Mouse (Mus musculus): ENCODE data around the gene Tmem237. TPM values are rescaled to one million over a fixed set of nuclear protein-coding genes. Genes with fewer than 3 reads are reported as not detected.
A peak's percentile ranks its signal among the peaks of the same experiment; 100 is the strongest.

Tmem237 gene
- polyA plus RNA-seq (2015; fragmentation: Nextera tagmentation; extraction: Ambion mirVana) = 34.5 and 38.5 TPM in 2 replicates

DNA sequence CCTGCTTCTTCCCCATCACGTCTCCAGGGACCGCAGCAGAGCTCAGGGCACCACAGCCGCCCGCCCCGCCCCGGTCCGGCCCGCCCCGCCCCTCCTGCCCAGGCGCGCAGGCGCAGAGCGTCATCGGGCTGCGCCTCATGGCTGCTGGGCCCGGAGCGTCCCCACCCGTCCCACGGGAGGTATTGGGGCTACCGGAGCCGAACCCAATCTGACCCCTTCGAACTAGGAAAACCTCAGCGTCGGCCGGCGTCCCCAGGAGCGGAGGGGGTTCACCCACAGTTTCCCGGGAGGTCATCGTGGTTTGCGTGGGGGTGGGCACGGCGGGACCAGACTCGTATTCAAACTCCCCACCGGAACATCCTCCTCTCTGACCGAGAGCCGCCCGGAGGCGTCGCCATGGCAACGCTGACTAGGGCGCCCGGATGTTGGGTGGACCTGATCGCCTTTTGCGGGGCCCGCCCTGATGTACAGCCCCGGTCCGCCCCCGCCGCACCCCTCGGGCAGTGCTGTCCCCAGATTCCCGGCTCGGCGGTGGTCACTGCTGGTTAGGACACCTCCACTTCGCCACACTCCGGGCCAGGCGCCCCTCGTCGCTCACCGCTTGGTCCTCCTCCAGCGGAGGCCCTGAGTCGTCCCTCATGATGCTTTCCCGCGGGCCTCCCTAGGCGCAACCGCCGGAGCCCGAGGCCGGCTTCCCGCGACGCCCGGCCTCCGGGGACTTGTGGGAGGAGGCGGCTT lies at the start of gene Tmem237:
TSS of gene Tmem237 (minus strand) at position 689 of the 738 bp plus-strand sequence.
- Histone ChIP-seq H3K4me3 (ENCODE audit: low read length) (peak within 1 kb of the TSS; percentile 76), H3K27ac (ENCODE audit: low read length) (peak within 1 kb of the TSS; percentile 44), H3K4me1 (replicated peaks; ENCODE audit: control insufficient read depth, insufficient read depth, low read length) (0 out of 2 replicates have a peak, but pooled peaks cover 6% of the 10 kb centered on the region), H3K9me3 (ENCODE audit: control insufficient read depth, low read length) (no peaks in the 10 kb centered on the region), H3K36me3 (ENCODE audit: control insufficient read depth, insufficient read depth, low read length) (no peaks in the 10 kb centered on the region), H3K9ac (ENCODE audit: low read length) (peak within 1 kb of the TSS; percentile 90), H3K27me3 (ENCODE audit: control insufficient read depth, insufficient read depth, low read depth, low read length) (no peaks in the 10 kb centered on the region), H3K4me2 (ENCODE audit: low read depth, low read length) (peak within 1 kb of the TSS; percentile 82)
- WGBS = under 1% methylated on average over 70 of the region's 74 CpGs
- ATAC-seq (ENCODE audit: low read depth) = peak; percentile 99

DNA sequence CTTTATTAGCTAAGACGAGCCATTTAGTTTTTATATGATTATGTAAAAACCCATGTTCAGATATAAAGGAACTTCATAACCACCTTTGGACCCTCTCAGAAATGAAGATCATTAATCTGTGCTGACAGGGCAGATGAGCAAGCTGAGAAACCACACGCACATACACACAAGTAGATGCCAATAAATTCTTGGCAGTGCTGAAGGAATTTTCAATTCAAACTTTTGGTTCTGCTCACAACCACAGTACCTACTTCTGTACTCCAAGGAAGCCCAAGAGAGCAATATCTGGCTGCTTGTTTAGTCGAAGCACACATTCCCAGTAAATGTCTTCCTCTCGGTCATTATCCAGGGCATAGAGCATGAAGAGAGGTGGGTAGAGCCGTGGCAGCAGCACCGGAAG lies 49.4 kb upstream of the Tmem237 start:
- Histone ChIP-seq H3K4me3 (ENCODE audit: low read length) (no peak overlapping the region), H3K36me3 (ENCODE audit: control insufficient read depth, insufficient read depth, low read length) (peaks cover 11% of the 10 kb centered on the region), H3K9me3 (ENCODE audit: control insufficient read depth, low read length) (no peaks in the 10 kb centered on the region), H3K27ac (ENCODE audit: low read length) (no peak overlapping the region), H3K9ac (ENCODE audit: low read length) (no peak overlapping the region), H3K4me1 (replicated peaks; ENCODE audit: control insufficient read depth, insufficient read depth, low read length) (no peaks in the 10 kb centered on the region), H3K4me2 (ENCODE audit: low read depth, low read length) (no peak overlapping the region), H3K27me3 (ENCODE audit: control insufficient read depth, insufficient read depth, low read depth, low read length) (no peaks in the 10 kb centered on the region)
- 82% methylated on average over 6 of the region's 6 CpGs for WGBS
- no peak for ATAC-seq (ENCODE audit: low read depth)

DNA sequence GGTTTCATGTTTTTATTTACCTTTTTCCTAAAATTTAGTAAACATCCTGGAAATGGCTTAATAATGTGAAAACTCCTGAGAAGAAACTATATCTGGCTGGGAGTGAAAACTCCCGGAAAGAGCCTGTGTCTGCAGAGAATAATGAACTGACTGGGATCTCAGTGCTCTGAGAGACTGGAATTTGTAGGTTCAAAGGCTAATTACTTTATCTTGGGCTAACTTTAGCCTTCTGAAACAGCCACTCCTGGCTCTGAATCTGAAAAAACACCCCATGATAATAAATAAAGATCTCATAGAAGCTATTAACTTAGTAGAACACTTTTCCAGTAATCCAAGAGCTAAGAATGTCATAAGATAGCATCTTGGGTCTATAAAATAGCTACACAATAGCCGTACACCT lies 48.3 kb upstream of the Tmem237 start:
- ATAC-seq (ENCODE audit: low read depth) = no peak
- Histone ChIP-seq H3K4me1 (replicated peaks; ENCODE audit: control insufficient read depth, insufficient read depth, low read length) (no peaks in the 10 kb centered on the region), H3K27ac (ENCODE audit: low read length) (no peak overlapping the region), H3K36me3 (ENCODE audit: control insufficient read depth, insufficient read depth, low read length) (peaks cover 11% of the 10 kb centered on the region), H3K4me2 (ENCODE audit: low read depth, low read length) (no peak overlapping the region), H3K4me3 (ENCODE audit: low read length) (no peak overlapping the region), H3K9ac (ENCODE audit: low read length) (no peak overlapping the region), H3K27me3 (ENCODE audit: control insufficient read depth, insufficient read depth, low read depth, low read length) (no peaks in the 10 kb centered on the region), H3K9me3 (ENCODE audit: control insufficient read depth, low read length) (no peaks in the 10 kb centered on the region)
- WGBS = 41% methylated on average over 2 of the region's 2 CpGs

DNA sequence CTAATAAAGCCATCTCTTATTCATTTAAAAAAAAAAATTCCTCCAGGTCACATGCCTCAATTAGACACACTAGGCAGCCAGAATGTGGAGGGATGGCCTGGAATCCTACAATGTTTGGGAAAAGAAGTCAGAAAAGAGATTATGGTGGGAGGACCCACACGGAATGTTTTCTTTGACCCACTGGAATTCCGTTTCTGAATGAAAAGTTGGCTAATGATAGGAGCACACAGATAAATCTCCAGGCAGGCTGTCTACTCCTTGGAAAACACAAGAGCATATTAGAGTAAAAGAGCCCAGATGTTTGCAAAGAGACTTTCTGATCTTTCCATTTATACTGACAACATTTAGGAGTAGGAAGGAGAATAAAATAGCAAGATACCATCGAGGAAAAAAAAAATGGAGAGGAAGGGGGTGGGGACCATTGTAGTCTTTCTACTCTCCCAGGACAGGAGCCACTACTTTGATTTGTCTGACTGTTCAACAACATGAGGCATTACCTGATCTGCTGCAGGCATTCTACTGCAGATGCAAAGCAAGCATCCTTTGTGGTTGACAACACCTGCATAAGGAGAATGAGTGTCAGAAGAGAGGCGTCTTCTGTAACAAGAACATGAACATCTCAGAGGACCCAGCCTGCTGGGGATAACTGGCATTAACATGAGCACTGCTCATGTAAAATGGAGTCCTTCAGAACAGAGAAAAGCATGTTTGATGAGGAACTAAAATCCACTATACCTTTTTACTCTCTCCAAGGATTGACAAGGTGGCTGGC lies 47.6 kb upstream of the Tmem237 start:
- no peaks in the 10 kb centered on the region for H3K4me1 ChIP-seq (replicated peaks; ENCODE audit: control insufficient read depth, insufficient read depth, low read length)
- no peak overlapping the region for H3K4me2 ChIP-seq (ENCODE audit: low read depth, low read length)
- no peak overlapping the region for H3K9ac ChIP-seq (ENCODE audit: low read length)
- WGBS = 61% methylated on average over 4 of the region's 4 CpGs
- H3K36me3 ChIP-seq (ENCODE audit: control insufficient read depth, insufficient read depth, low read length) = peaks cover 11% of the 10 kb centered on the region
- H3K9me3 ChIP-seq (ENCODE audit: control insufficient read depth, low read length) = no peaks in the 10 kb centered on the region
- no peak overlapping the region for H3K4me3 ChIP-seq (ENCODE audit: low read length)
- H3K27ac ChIP-seq (ENCODE audit: low read length) = no peak overlapping the region
- no peak for ATAC-seq (ENCODE audit: low read depth)
- H3K27me3 ChIP-seq (ENCODE audit: control insufficient read depth, insufficient read depth, low read depth, low read length) = no peaks in the 10 kb centered on the region

DNA sequence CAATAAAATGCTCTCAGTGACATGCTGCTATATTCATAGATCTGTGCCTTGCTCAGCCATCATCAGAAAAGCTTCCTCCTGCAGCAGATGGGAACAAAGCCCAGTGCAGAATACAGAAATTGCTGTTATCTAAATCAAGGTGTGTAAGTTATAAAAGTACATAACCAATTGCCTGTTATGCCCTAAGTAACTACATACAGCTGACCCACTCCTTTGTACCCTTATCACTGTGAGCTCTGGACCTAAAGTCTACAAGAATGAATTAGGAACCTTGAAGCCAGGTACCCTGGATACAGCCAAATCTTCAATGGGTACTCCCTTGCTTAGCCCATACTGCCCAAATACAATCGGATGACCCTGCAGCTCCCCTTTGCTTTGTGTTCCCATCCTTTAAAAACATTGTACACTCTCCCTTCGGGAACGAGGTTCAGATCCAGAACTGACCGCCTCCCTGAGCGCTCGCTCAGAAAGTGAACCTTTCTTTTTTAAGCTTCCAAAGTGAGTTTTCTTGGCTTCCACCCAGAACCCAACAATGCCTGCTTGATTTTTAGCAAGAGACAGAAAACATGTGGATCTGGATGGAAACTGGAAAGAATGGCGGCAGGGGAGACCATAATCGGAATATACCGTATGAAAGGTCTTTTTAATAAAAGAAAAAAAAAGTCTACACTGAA lies 46.2 kb upstream of the Tmem237 start:
- no peak for ATAC-seq (ENCODE audit: low read depth)
- Histone ChIP-seq H3K4me3 (ENCODE audit: low read length) (no peak overlapping the region), H3K9ac (ENCODE audit: low read length) (no peak overlapping the region), H3K36me3 (ENCODE audit: control insufficient read depth, insufficient read depth, low read length) (peaks cover 11% of the 10 kb centered on the region), H3K27me3 (ENCODE audit: control insufficient read depth, insufficient read depth, low read depth, low read length) (no peaks in the 10 kb centered on the region), H3K4me1 (replicated peaks; ENCODE audit: control insufficient read depth, insufficient read depth, low read length) (no peaks in the 10 kb centered on the region), H3K9me3 (ENCODE audit: control insufficient read depth, low read length) (no peaks in the 10 kb centered on the region), H3K27ac (ENCODE audit: low read length) (no peak overlapping the region), H3K4me2 (ENCODE audit: low read depth, low read length) (no peak overlapping the region)
- WGBS = 87% methylated on average over 9 of the region's 9 CpGs

DNA sequence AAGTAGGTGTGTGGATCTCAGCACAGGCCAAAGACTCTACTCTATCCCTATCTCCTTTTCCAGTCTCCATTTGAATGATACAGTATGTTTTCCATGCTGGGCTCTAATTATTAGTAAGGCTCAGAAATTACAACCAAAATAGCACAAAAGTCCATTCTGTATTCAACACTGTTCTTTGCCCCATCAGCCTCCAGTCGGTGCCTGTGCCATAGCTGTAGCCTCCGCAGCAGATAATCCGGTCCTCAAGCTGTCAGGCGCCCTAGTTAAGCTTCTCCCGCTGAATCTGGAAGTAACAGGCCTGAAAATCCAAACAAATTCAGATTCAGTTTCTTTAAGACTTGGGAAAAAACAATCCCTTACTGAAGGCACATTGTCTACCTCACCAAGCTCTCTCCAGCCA lies 43.7 kb upstream of the Tmem237 start:
- Histone ChIP-seq H3K9me3 (ENCODE audit: control insufficient read depth, low read length) (no peaks in the 10 kb centered on the region), H3K27ac (ENCODE audit: low read length) (no peak overlapping the region), H3K27me3 (ENCODE audit: control insufficient read depth, insufficient read depth, low read depth, low read length) (no peaks in the 10 kb centered on the region), H3K4me1 (replicated peaks; ENCODE audit: control insufficient read depth, insufficient read depth, low read length) (no peaks in the 10 kb centered on the region), H3K36me3 (ENCODE audit: control insufficient read depth, insufficient read depth, low read length) (peaks cover 11% of the 10 kb centered on the region), H3K9ac (ENCODE audit: low read length) (no peak overlapping the region), H3K4me2 (ENCODE audit: low read depth, low read length) (no peak overlapping the region), H3K4me3 (ENCODE audit: low read length) (no peak overlapping the region)
- no peak for ATAC-seq (ENCODE audit: low read depth)
- 77% methylated on average over 5 of the region's 5 CpGs for WGBS

DNA sequence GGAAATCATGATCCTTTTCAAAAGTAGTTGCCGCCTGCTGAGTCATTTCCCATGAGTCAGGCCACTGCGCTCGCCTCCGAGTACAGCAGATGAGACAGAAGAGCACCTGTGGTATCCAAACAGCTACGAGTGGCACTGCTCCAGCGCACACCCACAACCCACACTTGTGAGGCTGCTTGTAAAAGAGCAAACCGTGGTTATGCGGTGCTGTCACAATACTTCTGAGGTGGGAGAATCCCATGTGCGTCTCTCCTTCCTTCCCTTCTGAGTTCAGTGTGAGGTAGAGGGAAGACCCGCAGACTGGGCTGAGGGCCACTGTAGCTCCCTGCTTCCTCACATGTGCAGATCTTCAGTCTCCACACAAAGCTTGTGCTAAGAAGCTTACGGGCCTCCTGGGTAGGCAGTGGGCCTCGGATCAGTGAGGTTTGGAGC lies 42.8 kb upstream of the Tmem237 start, which contains the start of gene Mpp4:
TSS of gene Mpp4 (minus strand) at position 360 of the 432 bp plus-strand sequence.
- Histone ChIP-seq H3K27ac (ENCODE audit: low read length) (no peak within 1 kb of the TSS), H3K9ac (ENCODE audit: low read length) (no peak within 1 kb of the TSS), H3K36me3 (ENCODE audit: control insufficient read depth, insufficient read depth, low read length) (peaks cover 11% of the 10 kb centered on the region), H3K27me3 (ENCODE audit: control insufficient read depth, insufficient read depth, low read depth, low read length) (no peaks in the 10 kb centered on the region), H3K4me1 (replicated peaks; ENCODE audit: control insufficient read depth, insufficient read depth, low read length) (no peaks in the 10 kb centered on the region), H3K4me2 (ENCODE audit: low read depth, low read length) (no peak within 1 kb of the TSS), H3K9me3 (ENCODE audit: control insufficient read depth, low read length) (no peaks in the 10 kb centered on the region), H3K4me3 (ENCODE audit: low read length) (no peak within 1 kb of the TSS)
- ATAC-seq (ENCODE audit: low read depth) = no peak
- 69% methylated on average over 12 of the region's 12 CpGs for WGBS

DNA sequence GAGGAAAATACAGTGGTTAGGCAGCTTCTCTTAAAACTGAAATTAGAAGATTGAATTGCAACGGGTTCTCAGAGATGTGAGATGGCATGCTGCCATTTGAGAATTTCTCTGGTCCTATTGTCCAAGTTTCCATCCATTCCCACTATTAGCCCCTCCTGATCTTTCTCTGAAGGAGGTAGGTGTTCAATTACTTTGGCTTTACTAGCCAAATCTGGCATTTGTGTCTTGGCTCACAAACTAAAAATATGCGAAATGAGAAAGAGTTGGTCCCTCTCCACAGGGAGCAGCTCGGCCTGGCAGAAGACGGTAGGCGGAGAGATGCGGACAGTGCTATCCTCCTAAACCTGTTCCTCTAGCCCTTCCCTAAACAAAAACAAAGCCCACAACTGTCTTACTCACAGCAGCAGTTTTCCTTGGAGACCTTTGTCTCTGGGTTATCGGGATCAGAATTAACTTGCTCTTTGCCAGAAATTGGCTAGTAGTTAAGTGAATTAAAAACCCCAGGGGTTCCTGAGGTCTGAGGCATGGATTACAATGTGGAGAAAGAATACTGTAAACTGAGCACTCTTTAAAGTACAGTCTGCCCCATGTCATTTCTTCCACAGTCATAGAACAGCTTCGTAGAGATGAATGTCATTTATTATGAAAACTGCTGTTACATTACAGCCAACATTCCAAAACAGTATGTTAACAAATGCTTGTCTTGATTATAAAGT lies 42.3 kb upstream of the Tmem237 start:
- no peak for ATAC-seq (ENCODE audit: low read depth)
- WGBS = 69% methylated on average over 8 of the region's 8 CpGs
- H3K9ac ChIP-seq (ENCODE audit: low read length) = no peak overlapping the region
- peaks cover 7% of the 10 kb centered on the region for H3K36me3 ChIP-seq (ENCODE audit: control insufficient read depth, insufficient read depth, low read length)
- H3K9me3 ChIP-seq (ENCODE audit: control insufficient read depth, low read length) = no peaks in the 10 kb centered on the region
- H3K27me3 ChIP-seq (ENCODE audit: control insufficient read depth, insufficient read depth, low read depth, low read length) = no peaks in the 10 kb centered on the region
- no peak overlapping the region for H3K4me3 ChIP-seq (ENCODE audit: low read length)
- no peak overlapping the region for H3K4me2 ChIP-seq (ENCODE audit: low read depth, low read length)
- H3K4me1 ChIP-seq (replicated peaks; ENCODE audit: control insufficient read depth, insufficient read depth, low read length) = 0 out of 2 replicates have a peak, but pooled peaks cover under 1% of the 10 kb centered on the region
- no peak overlapping the region for H3K27ac ChIP-seq (ENCODE audit: low read length)

Data from lung, embryonic 16.5 days (tissue).